Mouse (Mus musculus) lung, embryonic 16.5 days (tissue): ENCODE measurements at regions not wholly inside any gene's neighbourhood (a gene's known extent, or its start where the extent isn't known, plus 50 kb on each side); places are given as distances from the start of the nearest gene placed in this dataset.

ENCODE experiments used
- ATAC-seq: fragments of 200-750 bp; cut with Nextera tagmentation; 2 replicates; pipeline ENCODE4 v1.8.0; 2017; ENCODE audit warnings: low read depth, mild to moderate bottlenecking, moderate library complexity
- H3K27ac ChIP-seq: fragments of 300-500 bp; sonication (generic); 2 replicates; pipeline ENCODE4 v1.5.1; 2014; ENCODE audit warnings: mild to moderate bottlenecking, control low read depth, low read length
- H3K27me3 ChIP-seq: fragments of 300-500 bp; sonication (generic); 2 replicates; pipeline ENCODE4 v1.6.1; 2014; ENCODE audit warnings: low read depth, low read length, mixed read lengths; ENCODE audit not compliant: control insufficient read depth, insufficient read depth
- H3K36me3 ChIP-seq: fragments of 300-500 bp; sonication (generic); 2 replicates; pipeline ENCODE4 v1.6.1; 2014; ENCODE audit warnings: low read length; ENCODE audit not compliant: control insufficient read depth, insufficient read depth
- H3K4me1 ChIP-seq: fragments of 300-500 bp; sonication (generic); replicated peaks from 2 replicates; pipeline ENCODE4 v1.6.1; 2014; ENCODE audit warnings: low read length, mixed read lengths; ENCODE audit not compliant: control insufficient read depth, insufficient read depth
- H3K4me2 ChIP-seq: fragments of 300-500 bp; sonication (generic); 2 replicates; pipeline ENCODE4 v1.6.1; 2014; ENCODE audit warnings: low read depth, low read length, control low read depth
- H3K4me3 ChIP-seq: fragments of 300-500 bp; sonication (generic); 2 replicates; pipeline ENCODE4 v1.5.1; 2014; ENCODE audit warnings: mild to moderate bottlenecking, low read length, control low read depth
- H3K9ac ChIP-seq: fragments of 300-500 bp; sonication (generic); 2 replicates; pipeline ENCODE4 v1.6.1; 2014; ENCODE audit warnings: low read length, control low read depth
- H3K9me3 ChIP-seq: fragments of 300-500 bp; sonication (generic); 2 replicates; pipeline ENCODE4 v1.6.1; 2016; ENCODE audit warnings: low read length; ENCODE audit not compliant: control insufficient read depth
- WGBS: fragments of 180-500 bp; shearing (Covaris S2); extraction: QIAGEN DNeasy Blood & Tissue Kit; methylation state at CpG from one replicate; pipeline ENCODE4 v1.1.7; 2014; 5-methylcytosine and 5-hydroxymethylcytosine counted together

DNA sequence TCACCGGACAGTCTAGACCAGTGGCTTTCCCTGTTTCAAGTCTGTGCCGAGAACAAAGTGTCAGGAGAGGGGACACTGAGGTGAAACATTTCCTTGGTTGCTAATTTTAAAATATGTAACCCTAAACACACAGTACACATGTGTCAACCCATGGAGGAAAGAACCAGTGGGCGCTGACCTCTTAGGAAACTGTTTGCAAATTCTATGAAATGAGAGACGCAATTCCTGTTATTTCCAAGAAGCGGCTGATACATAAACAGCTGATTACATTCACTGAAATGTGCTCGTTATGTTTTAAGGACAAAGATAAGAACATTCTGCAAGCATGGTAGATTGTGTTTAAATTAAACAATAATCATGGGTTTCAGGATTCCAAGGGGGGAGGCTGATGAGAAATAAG, 204.3 kb upstream of the Gypa start:
- ATAC-seq, result no peak
- H3K9me3 ChIP-seq, result no peaks in the 10 kb centered on the region
- H3K4me3 ChIP-seq, result no peak overlapping the region
- H3K4me1 ChIP-seq, result 0 out of 2 replicates have a peak, but pooled peaks cover 2% of the 10 kb centered on the region
- H3K4me2 ChIP-seq, result no peak overlapping the region
- no peak overlapping the region for H3K27ac ChIP-seq
- no peak overlapping the region for H3K9ac ChIP-seq
- no peaks in the 10 kb centered on the region for H3K36me3 ChIP-seq
- WGBS, result 59% methylated on average over 6 of the region's 6 CpGs
- H3K27me3 ChIP-seq, result no peaks in the 10 kb centered on the region

- no peaks in the 10 kb centered on the region for H3K4me1 ChIP-seq
Observed at GRCm38 (mm10) chr8:80268910-80269460, 211.2 kb upstream of the Hhip start.

GRCm38 (mm10) chr8:80264915-80265314, 207.1 kb upstream of the Hhip start:
- WGBS, result 80% methylated on average over 2 of the region's 2 CpGs
- ATAC-seq, result no peak
- no peak overlapping the region for H3K9ac ChIP-seq

More at GRCm38 (mm10) chr8:80268910-80269460, 211.2 kb upstream of the Hhip start:
- Histone ChIP-seq H3K9me3 (no peaks in the 10 kb centered on the region), H3K27ac (no peak overlapping the region), H3K4me2 (no peak overlapping the region), H3K4me3 (no peak overlapping the region), H3K9ac (no peak overlapping the region), H3K27me3 (no peaks in the 10 kb centered on the region), H3K36me3 (no peaks in the 10 kb centered on the region)
- 81% methylated on average over 7 of the region's 7 CpGs for WGBS
- no peak for ATAC-seq

GRCm38 (mm10) chr8:80263468-80263945, 205.7 kb upstream of the Hhip start:
- Histone ChIP-seq H3K9ac (no peak overlapping the region), H3K4me3 (no peak overlapping the region), H3K9me3 (no peaks in the 10 kb centered on the region), H3K27ac (no peak overlapping the region), H3K27me3 (no peaks in the 10 kb centered on the region), H3K36me3 (no peaks in the 10 kb centered on the region), H3K4me2 (no peak overlapping the region), H3K4me1 (no peaks in the 10 kb centered on the region)
- ATAC-seq, result peak; percentile 41; the same call in 1 of the 2 replicates
- WGBS, result 47% methylated on average over 11 of the region's 11 CpGs

More at GRCm38 (mm10) chr8:80264915-80265314, 207.1 kb upstream of the Hhip start:
- H3K27ac ChIP-seq, result no peak overlapping the region
- no peak overlapping the region for H3K4me2 ChIP-seq
- H3K36me3 ChIP-seq, result no peaks in the 10 kb centered on the region
- H3K4me3 ChIP-seq, result no peak overlapping the region
- no peaks in the 10 kb centered on the region for H3K9me3 ChIP-seq
- no peaks in the 10 kb centered on the region for H3K27me3 ChIP-seq
- H3K4me1 ChIP-seq, result no peaks in the 10 kb centered on the region

DNA sequence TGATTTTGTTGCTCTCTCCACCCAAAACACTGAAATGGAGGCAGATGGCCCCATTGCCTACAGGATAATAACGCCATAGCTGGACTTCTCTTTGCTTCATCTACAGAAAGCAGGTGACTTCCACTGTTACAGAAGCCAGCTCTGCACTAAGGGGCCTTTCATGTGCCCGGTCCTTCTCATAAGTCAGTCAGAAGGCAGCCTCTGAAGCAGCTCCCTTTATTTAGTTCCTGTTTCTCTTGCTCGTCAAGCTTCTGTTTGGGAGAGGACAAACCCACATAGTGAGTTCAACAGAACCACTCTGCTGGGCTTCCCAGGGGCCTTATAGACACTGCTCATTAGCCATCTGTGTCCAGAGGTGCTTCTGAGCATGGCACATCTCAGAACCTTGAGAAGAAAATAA, 205.1 kb upstream of the Hhip start:
- Histone ChIP-seq H3K4me2 (no peak overlapping the region), H3K4me3 (no peak overlapping the region), H3K36me3 (no peaks in the 10 kb centered on the region), H3K4me1 (no peaks in the 10 kb centered on the region), H3K27ac (no peak overlapping the region), H3K27me3 (no peaks in the 10 kb centered on the region), H3K9ac (no peak overlapping the region), H3K9me3 (no peaks in the 10 kb centered on the region)
- WGBS, result 73% methylated on average over 3 of the region's 3 CpGs
- ATAC-seq, result no peak

DNA sequence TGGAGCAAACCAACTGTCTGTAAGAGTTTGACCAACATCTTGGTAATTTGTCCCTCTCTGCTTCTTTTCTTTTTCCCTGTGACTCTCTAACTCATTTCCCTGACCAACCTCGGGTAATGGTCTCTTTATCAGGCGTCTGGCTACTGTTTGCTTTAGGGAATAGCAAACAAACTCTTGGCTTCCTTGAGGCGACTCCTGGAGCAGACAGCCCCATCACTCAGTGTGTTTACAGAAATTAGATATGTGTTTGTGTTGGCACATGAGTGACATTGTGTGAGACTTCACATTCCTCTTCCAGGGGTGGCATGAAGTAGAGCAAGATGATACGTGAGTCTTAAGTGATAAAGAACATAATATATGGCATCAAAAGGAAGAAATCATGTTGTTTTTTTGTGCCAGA, 195.7 kb upstream of the Hhip start:
- peaks cover 6% of the 10 kb centered on the region for H3K4me1 ChIP-seq
- H3K4me2 ChIP-seq, result no peak overlapping the region
- H3K4me3 ChIP-seq, result no peak overlapping the region
- no peak overlapping the region for H3K9ac ChIP-seq
- H3K9me3 ChIP-seq, result no peaks in the 10 kb centered on the region
- H3K27ac ChIP-seq, result peak overlapping the region; percentile 46; the same call in 1 of the 2 replicates
- ATAC-seq, result peak; percentile 74
- H3K27me3 ChIP-seq, result no peaks in the 10 kb centered on the region
- WGBS, result 8% methylated on average over 4 of the region's 4 CpGs
- H3K36me3 ChIP-seq, result no peaks in the 10 kb centered on the region

DNA sequence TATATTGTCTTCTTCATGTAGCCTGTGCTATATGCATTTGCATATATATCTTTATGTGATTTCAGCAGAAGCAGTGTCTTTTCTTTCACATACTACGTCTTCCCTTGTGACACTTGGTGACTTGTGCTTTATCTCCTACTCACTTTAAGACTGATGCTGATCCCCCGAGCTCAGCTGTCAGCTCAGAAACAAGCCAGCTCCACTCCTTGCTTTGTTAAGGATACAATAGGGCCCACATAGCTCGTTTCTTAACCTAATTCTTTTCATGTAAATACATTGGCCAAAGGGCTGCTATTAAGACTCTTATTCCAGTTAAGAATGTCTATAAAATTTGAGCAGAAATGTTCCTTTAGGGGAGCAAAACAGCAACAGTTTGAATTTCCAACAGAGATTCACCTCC, 193.8 kb upstream of the Hhip start:
- 34% methylated on average over 3 of the region's 3 CpGs for WGBS
- peaks cover 6% of the 10 kb centered on the region for H3K4me1 ChIP-seq

DNA sequence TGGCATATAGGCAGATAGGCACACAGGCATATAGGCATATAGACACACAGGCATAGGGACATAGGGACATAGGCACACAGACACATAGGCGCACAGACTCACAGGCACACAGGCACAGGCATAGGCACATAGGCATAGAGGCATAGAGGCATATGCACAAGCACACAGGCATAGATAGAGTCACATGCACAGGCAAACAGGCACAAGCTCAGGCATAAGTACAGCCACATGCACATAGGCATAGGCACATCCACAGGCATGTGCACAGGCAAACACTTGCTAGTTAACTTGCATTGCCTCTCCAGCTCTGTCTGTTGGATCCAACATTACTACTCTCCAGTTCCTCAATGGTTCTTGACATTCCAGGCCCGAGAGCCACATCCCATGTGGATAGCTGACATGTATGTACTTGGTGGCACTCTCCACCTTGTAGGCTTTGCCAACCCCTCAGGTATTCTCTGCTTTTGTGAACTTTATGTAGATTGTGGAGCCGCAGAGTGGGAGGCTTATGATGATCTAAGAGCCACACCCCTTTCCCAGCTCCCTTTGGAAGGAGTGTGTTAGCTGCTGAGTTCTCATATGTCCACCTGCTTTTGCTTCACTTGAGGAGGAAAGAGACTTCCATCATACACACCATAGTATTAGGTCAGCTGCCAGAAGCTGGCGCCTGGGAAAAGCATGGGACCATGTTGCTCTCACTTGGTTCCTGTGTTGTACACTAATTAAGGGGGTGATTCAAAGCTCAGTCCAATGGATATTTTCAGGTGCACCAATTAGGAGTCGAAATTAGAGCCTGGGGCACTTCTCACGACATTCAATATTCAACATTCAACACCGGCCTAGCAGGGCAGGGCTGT, 192.7 kb upstream of the Hhip start:
- peak; percentile 67 for ATAC-seq
- Histone ChIP-seq H3K4me2 (no peak overlapping the region), H3K36me3 (no peaks in the 10 kb centered on the region), H3K9ac (no peak overlapping the region), H3K4me3 (no peak overlapping the region), H3K27ac (peak overlapping the region; percentile 27; the same call in 1 of the 2 replicates), H3K27me3 (no peaks in the 10 kb centered on the region), H3K4me1 (peaks cover 6% of the 10 kb centered on the region), H3K9me3 (no peaks in the 10 kb centered on the region)
- 84% methylated on average over 7 of the region's 7 CpGs for WGBS

More for the DNA sequence above, 193.8 kb upstream of the Hhip start:
- no peak overlapping the region for H3K4me3 ChIP-seq
- H3K4me2 ChIP-seq, result no peak overlapping the region
- H3K9me3 ChIP-seq, result no peaks in the 10 kb centered on the region
- H3K36me3 ChIP-seq, result no peaks in the 10 kb centered on the region
- no peak overlapping the region for H3K27ac ChIP-seq
- H3K9ac ChIP-seq, result no peak overlapping the region
- no peak for ATAC-seq
- H3K27me3 ChIP-seq, result no peaks in the 10 kb centered on the region

GRCm38 (mm10) chr8:80249762-80250161, 192.0 kb upstream of the Hhip start:
- no peaks in the 10 kb centered on the region for H3K27me3 ChIP-seq
- no peak overlapping the region for H3K4me2 ChIP-seq
- H3K4me1 ChIP-seq, result peaks cover 6% of the 10 kb centered on the region
- H3K36me3 ChIP-seq, result no peaks in the 10 kb centered on the region
- peak overlapping the region; percentile 27; the same call in 1 of the 2 replicates for H3K27ac ChIP-seq
- no peak overlapping the region for H3K9ac ChIP-seq
- 44% methylated on average over 2 of the region's 2 CpGs for WGBS
- no peak overlapping the region for H3K4me3 ChIP-seq
- no peak; the same call in 1 of the 2 replicates for ATAC-seq
- H3K9me3 ChIP-seq, result no peaks in the 10 kb centered on the region
